Mouse (Mus musculus): ENCODE data around the gene Pex13. TPM values are rescaled to one million over a fixed set of nuclear protein-coding genes. Genes with fewer than 3 reads are reported as not detected.
A peak's percentile ranks its signal among the peaks of the same experiment; 100 is the strongest.

The Pex13 gene
- polyA plus RNA-seq, 1 experiment from 2014 or later = 39.9 TPM

DNA sequence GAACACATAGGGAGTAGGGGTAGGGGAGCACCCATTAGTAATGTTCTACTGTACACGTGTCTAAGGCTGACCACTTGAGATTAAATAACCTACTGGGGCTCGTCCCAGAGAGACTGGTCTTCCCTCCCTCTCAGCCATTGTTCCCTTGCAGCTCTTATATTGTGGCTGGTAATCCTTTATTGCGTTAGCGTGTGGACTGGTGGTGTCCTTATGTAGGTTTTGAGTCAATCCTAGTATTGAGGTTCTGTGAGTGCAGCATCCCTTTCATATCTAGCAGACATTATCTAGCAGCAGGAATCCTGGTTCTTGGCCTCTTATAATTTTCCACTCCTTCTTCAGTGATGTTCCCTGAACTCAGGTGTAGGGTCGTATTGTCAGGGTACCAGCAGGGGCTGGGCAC is 20.9 kb upstream of the Pex13 start:
- WGBS = 85% methylated on average over 5 of the region's 5 CpGs
- H3K27me3 ChIP-seq (ENCODE audit: control insufficient read depth, insufficient read depth, low read length) = no peaks in the 10 kb centered on the region
- H3K4me2 ChIP-seq (replicated peaks; ENCODE audit: low read depth, low read length) = no peak overlapping the region
- H3K9ac ChIP-seq (ENCODE audit: low read depth, low read length) = no peak overlapping the region
- no peak overlapping the region for H3K27ac ChIP-seq (ENCODE audit: low read depth, low read length)
- no peaks in the 10 kb centered on the region for H3K4me1 ChIP-seq (ENCODE audit: control insufficient read depth, insufficient read depth, low read length)
- H3K9me3 ChIP-seq (ENCODE audit: control insufficient read depth, low read length) = no peaks in the 10 kb centered on the region
- ATAC-seq (ENCODE audit: low FRiP score, low TSS enrichment) = no peak
- H3K36me3 ChIP-seq (ENCODE audit: control insufficient read depth, insufficient read depth, low read length) = peaks cover 20% of the 10 kb centered on the region; the same call in 1 of the 2 replicates
- no peak overlapping the region for H3K4me3 ChIP-seq (ENCODE audit: low read length)

- H3K9me3 ChIP-seq (ENCODE audit: control insufficient read depth, low read length) = no peaks in the 10 kb centered on the region
- no peaks in the 10 kb centered on the region for H3K4me1 ChIP-seq (ENCODE audit: control insufficient read depth, insufficient read depth, low read length)
- ATAC-seq (ENCODE audit: low FRiP score, low TSS enrichment) = no peak
- H3K36me3 ChIP-seq (ENCODE audit: control insufficient read depth, insufficient read depth, low read length) = peaks cover 36% of the 10 kb centered on the region
- no peak overlapping the region for H3K4me2 ChIP-seq (replicated peaks; ENCODE audit: low read depth, low read length)
- H3K27ac ChIP-seq (ENCODE audit: low read depth, low read length) = no peak overlapping the region
- H3K27me3 ChIP-seq (ENCODE audit: control insufficient read depth, insufficient read depth, low read length) = no peaks in the 10 kb centered on the region
- 89% methylated on average over 5 of the region's 5 CpGs for WGBS
- no peak overlapping the region for H3K4me3 ChIP-seq (ENCODE audit: low read length)
- H3K9ac ChIP-seq (ENCODE audit: low read depth, low read length) = no peak overlapping the region
These were observed 16.8 kb upstream of the Pex13 start for GRCm38 (mm10) chr11:23682561-23682960.

GRCm38 (mm10) chr11:23680435-23680950 is 14.7 kb upstream of the Pex13 start:
- Histone ChIP-seq H3K27me3 (ENCODE audit: control insufficient read depth, insufficient read depth, low read length) (no peaks in the 10 kb centered on the region), H3K4me3 (ENCODE audit: low read length) (no peak overlapping the region), H3K36me3 (ENCODE audit: control insufficient read depth, insufficient read depth, low read length) (peaks cover 55% of the 10 kb centered on the region), H3K4me1 (ENCODE audit: control insufficient read depth, insufficient read depth, low read length) (no peaks in the 10 kb centered on the region), H3K4me2 (replicated peaks; ENCODE audit: low read depth, low read length) (no peak overlapping the region), H3K9me3 (ENCODE audit: control insufficient read depth, low read length) (no peaks in the 10 kb centered on the region), H3K9ac (ENCODE audit: low read depth, low read length) (no peak overlapping the region), H3K27ac (ENCODE audit: low read depth, low read length) (no peak overlapping the region)
- no peak for ATAC-seq (ENCODE audit: low FRiP score, low TSS enrichment)
- 93% methylated on average over 6 of the region's 6 CpGs for WGBS

DNA sequence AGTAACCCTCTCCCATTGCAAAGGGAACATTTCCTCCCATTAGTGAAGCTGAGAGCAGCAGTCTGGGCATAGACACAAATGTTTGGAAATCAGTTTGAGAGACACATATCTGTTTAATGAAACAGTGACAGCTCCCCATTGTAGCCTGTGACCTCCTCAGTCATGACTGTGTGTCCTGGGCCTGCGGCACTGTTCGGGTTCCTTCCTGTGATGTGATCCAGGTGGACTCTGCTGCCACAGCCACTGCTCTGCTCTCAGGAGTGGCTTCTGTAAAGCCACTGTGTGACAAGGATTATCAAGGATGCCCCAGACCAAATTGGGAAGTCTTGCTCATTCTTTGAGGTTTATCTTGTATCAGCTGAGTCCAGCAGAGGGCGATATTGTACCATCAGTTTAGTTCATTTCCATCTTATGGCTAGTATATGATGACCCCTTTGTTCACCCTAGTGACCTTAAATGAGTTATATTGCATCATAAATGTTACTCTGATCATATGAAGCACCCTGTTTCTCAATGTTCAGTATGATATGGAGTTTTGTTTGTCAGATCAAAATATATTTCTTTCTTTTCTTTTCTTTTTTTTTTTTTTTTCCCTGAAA is 13.4 kb upstream of the Pex13 start:
- H3K27me3 ChIP-seq (ENCODE audit: control insufficient read depth, insufficient read depth, low read length) = no peaks in the 10 kb centered on the region
- H3K4me3 ChIP-seq (ENCODE audit: low read length) = no peak overlapping the region
- no peaks in the 10 kb centered on the region for H3K9me3 ChIP-seq (ENCODE audit: control insufficient read depth, low read length)
- H3K4me2 ChIP-seq (replicated peaks; ENCODE audit: low read depth, low read length) = no peak overlapping the region
- no peak overlapping the region for H3K27ac ChIP-seq (ENCODE audit: low read depth, low read length)
- no peak for ATAC-seq (ENCODE audit: low FRiP score, low TSS enrichment)
- no peak overlapping the region for H3K9ac ChIP-seq (ENCODE audit: low read depth, low read length)
- WGBS = 48% methylated on average over 3 of the region's 3 CpGs
- peaks cover 64% of the 10 kb centered on the region for H3K36me3 ChIP-seq (ENCODE audit: control insufficient read depth, insufficient read depth, low read length)
- H3K4me1 ChIP-seq (ENCODE audit: control insufficient read depth, insufficient read depth, low read length) = no peaks in the 10 kb centered on the region

GRCm38 (mm10) chr11:23676100-23676499 is 10.3 kb upstream of the Pex13 start:
- Histone ChIP-seq H3K9ac (ENCODE audit: low read depth, low read length) (no peak overlapping the region), H3K4me3 (ENCODE audit: low read length) (no peak overlapping the region), H3K4me2 (replicated peaks; ENCODE audit: low read depth, low read length) (no peak overlapping the region), H3K36me3 (ENCODE audit: control insufficient read depth, insufficient read depth, low read length) (peaks cover 64% of the 10 kb centered on the region), H3K9me3 (ENCODE audit: control insufficient read depth, low read length) (no peaks in the 10 kb centered on the region), H3K4me1 (ENCODE audit: control insufficient read depth, insufficient read depth, low read length) (no peaks in the 10 kb centered on the region), H3K27ac (ENCODE audit: low read depth, low read length) (no peak overlapping the region), H3K27me3 (ENCODE audit: control insufficient read depth, insufficient read depth, low read length) (no peaks in the 10 kb centered on the region)
- ATAC-seq (ENCODE audit: low FRiP score, low TSS enrichment) = no peak
- WGBS = 92% methylated on average over 5 of the region's 5 CpGs

DNA sequence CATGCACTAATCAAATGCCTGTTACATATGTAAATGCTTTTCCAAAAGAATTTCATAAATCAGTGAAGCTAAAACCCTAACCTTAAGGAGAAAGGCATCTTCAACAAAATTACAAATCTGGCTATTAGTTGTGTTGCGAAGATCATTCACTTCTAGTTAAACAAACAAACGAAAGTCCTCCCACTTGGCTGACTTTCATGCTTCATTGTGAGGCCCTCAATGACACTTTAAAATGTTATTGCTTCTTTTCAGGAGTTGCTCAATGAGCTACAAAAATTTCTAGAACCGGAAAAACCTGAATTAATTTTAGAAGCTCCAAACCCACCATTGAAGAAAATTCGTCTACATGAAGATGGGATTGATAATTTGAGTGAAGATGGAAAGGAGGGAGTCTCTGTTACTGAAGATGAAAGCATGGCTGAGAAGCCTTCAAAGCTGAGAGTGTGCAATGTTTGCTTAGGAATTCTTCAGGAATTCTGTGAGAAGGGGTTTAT is 6.5 kb upstream of the Pex13 start:
- ATAC-seq (ENCODE audit: low FRiP score, low TSS enrichment) = no peak
- Histone ChIP-seq H3K4me3 (ENCODE audit: low read length) (no peak overlapping the region), H3K9me3 (ENCODE audit: control insufficient read depth, low read length) (no peaks in the 10 kb centered on the region), H3K27ac (ENCODE audit: low read depth, low read length) (no peak overlapping the region), H3K9ac (ENCODE audit: low read depth, low read length) (no peak overlapping the region), H3K4me2 (replicated peaks; ENCODE audit: low read depth, low read length) (no peak overlapping the region), H3K27me3 (ENCODE audit: control insufficient read depth, insufficient read depth, low read length) (no peaks in the 10 kb centered on the region), H3K36me3 (ENCODE audit: control insufficient read depth, insufficient read depth, low read length) (peaks cover 48% of the 10 kb centered on the region), H3K4me1 (ENCODE audit: control insufficient read depth, insufficient read depth, low read length) (no peaks in the 10 kb centered on the region)
- WGBS = 75% methylated on average over 4 of the region's 4 CpGs

- Histone ChIP-seq H3K27me3 (ENCODE audit: control insufficient read depth, insufficient read depth, low read length) (no peaks in the 10 kb centered on the region), H3K9ac (ENCODE audit: low read depth, low read length) (peak overlapping the region; percentile 93; the same call in 1 of the 2 replicates), H3K9me3 (ENCODE audit: control insufficient read depth, low read length) (no peaks in the 10 kb centered on the region), H3K27ac (ENCODE audit: low read depth, low read length) (no peak overlapping the region), H3K4me3 (ENCODE audit: low read length) (peak overlapping the region; percentile 90), H3K4me2 (replicated peaks; ENCODE audit: low read depth, low read length) (peak overlapping the region; percentile 67), H3K4me1 (ENCODE audit: control insufficient read depth, insufficient read depth, low read length) (no peaks in the 10 kb centered on the region), H3K36me3 (ENCODE audit: control insufficient read depth, insufficient read depth, low read length) (peaks cover 6% of the 10 kb centered on the region; the same call in 1 of the 2 replicates)
- no peak for ATAC-seq (ENCODE audit: low FRiP score, low TSS enrichment)
- whole genome bisulfite sequencing = 43% methylated on average over 3 of the region's 3 CpGs
These were observed 1.4 kb upstream of the Pex13 start for GRCm38 (mm10) chr11:23667128-23667527.

DNA sequence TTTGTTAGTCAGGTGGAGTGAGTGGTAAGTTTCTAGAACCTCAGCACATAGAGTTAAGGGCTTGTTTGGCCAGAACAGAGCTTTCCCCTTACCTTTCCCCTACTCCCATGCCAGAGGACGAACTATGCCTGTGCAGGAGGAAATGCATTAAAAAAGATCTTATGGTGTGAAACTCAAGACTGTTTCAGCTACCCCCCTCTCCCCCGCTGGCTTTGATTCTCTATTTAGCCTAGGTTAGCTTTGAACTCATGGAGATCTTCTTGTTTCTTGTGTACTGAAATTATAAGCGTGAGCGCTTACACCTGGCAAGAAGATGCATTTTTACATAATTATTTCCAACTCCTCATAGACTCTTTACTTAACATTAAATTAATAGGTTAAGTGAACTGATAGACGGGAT is 767 bp upstream of the Pex13 start:
- Histone ChIP-seq H3K9ac (ENCODE audit: low read depth, low read length) (peak overlapping the region; percentile 93), H3K4me3 (ENCODE audit: low read length) (peak overlapping the region; percentile 90), H3K36me3 (ENCODE audit: control insufficient read depth, insufficient read depth, low read length) (peaks cover 6% of the 10 kb centered on the region; the same call in 1 of the 2 replicates), H3K4me2 (replicated peaks; ENCODE audit: low read depth, low read length) (peak overlapping the region; percentile 67), H3K27me3 (ENCODE audit: control insufficient read depth, insufficient read depth, low read length) (no peaks in the 10 kb centered on the region), H3K9me3 (ENCODE audit: control insufficient read depth, low read length) (no peaks in the 10 kb centered on the region), H3K27ac (ENCODE audit: low read depth, low read length) (peak overlapping the region; percentile 88), H3K4me1 (ENCODE audit: control insufficient read depth, insufficient read depth, low read length) (no peaks in the 10 kb centered on the region)
- no peak for ATAC-seq (ENCODE audit: low FRiP score, low TSS enrichment)
- WGBS = 9% methylated on average over 5 of the region's 5 CpGs

- under 1% methylated on average over 40 of the region's 40 CpGs for WGBS
- H3K27me3 ChIP-seq (ENCODE audit: control insufficient read depth, insufficient read depth, low read length) = no peaks in the 10 kb centered on the region
- peak within 1 kb of the TSS; percentile 88 for H3K27ac ChIP-seq (ENCODE audit: low read depth, low read length)
- peaks cover 3% of the 10 kb centered on the region; the same call in 1 of the 2 replicates for H3K36me3 ChIP-seq (ENCODE audit: control insufficient read depth, insufficient read depth, low read length)
- ATAC-seq (ENCODE audit: low FRiP score, low TSS enrichment) = peak; percentile 63; the same call in 1 of the 2 replicates
- peak within 1 kb of the TSS; percentile 67 for H3K4me2 ChIP-seq (replicated peaks; ENCODE audit: low read depth, low read length)
- no peaks in the 10 kb centered on the region for H3K9me3 ChIP-seq (ENCODE audit: control insufficient read depth, low read length)
- no peaks in the 10 kb centered on the region for H3K4me1 ChIP-seq (ENCODE audit: control insufficient read depth, insufficient read depth, low read length)
- H3K4me3 ChIP-seq (ENCODE audit: low read length) = peak within 1 kb of the TSS; percentile 90
- H3K9ac ChIP-seq (ENCODE audit: low read depth, low read length) = peak within 1 kb of the TSS; percentile 93
These were observed 410 bp downstream of the Pex13 start, which contains the start of gene Pus10 for GRCm38 (mm10) chr11:23665311-23665786. Pus10 (plus strand) TSS chr11:23665674.

All from kidney, embryonic 14.5 days (tissue).